Comparison of ENCODE assay signal across 14 mouse cellular contexts in genomic region chr11:75870386-75870785, GRCm38 (mm10).
DNase-seq lines count a peak whose midpoint lies in the region; ATAC-seq and TF ChIP-seq lines count a peak whose summit lies in the region.
"Had no signal": no experiment of that assay in that cellular context is flagged by ENCODE, and none has a peak within 500 bp of the region (broad histone marks: within the 10 kb centered on the region; RNA-seq: fewer than 3 reads in every experiment).

No protein-coding gene starts in this region.

- H3K27me3 ChIP-seq in midbrain, embryonic 10.5 days (ENCODE audit: low read depth, poor library complexity, severe bottlenecking) = no peaks in the 10 kb centered on the region
- no peaks in the 10 kb centered on the region for H3K27me3 ChIP-seq in midbrain, embryonic 16.5 days (ENCODE audit: control insufficient read depth, insufficient read depth, low read depth, low read length)
- no peaks in the 10 kb centered on the region for H3K27me3 ChIP-seq in hindbrain, embryonic 14.5 days (ENCODE audit: control insufficient read depth, insufficient read depth, low read length)
- 0 out of 2 replicates have a peak, but pooled peaks cover 2% of the 10 kb centered on the region for H3K27me3 ChIP-seq in midbrain, postnatal 0 days (ENCODE audit: insufficient read depth, low read length)
- H3K27me3 ChIP-seq: kidney, embryonic 15.5 days had no signal

- no peak overlapping the region for H3K9ac ChIP-seq in midbrain, embryonic 16.5 days (ENCODE audit: low read depth, low read length)
- H3K9ac ChIP-seq in hindbrain, embryonic 14.5 days = no peak overlapping the region
- H3K9ac ChIP-seq in midbrain, postnatal 0 days (replicated peaks; ENCODE audit: low read length, poor library complexity, severe bottlenecking) = no peak overlapping the region
- H3K9ac ChIP-seq: kidney, embryonic 15.5 days; liver, postnatal 0 days had no signal

- no peak overlapping the region for H3K4me3 ChIP-seq in midbrain, embryonic 10.5 days
- no peak overlapping the region for H3K4me3 ChIP-seq in midbrain, embryonic 16.5 days (ENCODE audit: low read depth, low read length)
- H3K4me3 ChIP-seq in hindbrain, embryonic 14.5 days (replicated peaks; ENCODE audit: low read length) = no peak overlapping the region
- no peak overlapping the region for H3K4me3 ChIP-seq in midbrain, postnatal 0 days (ENCODE audit: low read depth, low read length)
- H3K4me3 ChIP-seq: kidney, embryonic 15.5 days had no signal

- 73% methylated on average over 5 of the region's 5 CpGs for WGBS in midbrain, embryonic 10.5 days
- WGBS in midbrain, embryonic 16.5 days = 44% methylated on average over 5 of the region's 5 CpGs
- 53% methylated on average over 5 of the region's 5 CpGs for WGBS in hindbrain, embryonic 14.5 days
- 62% methylated on average over 5 of the region's 5 CpGs for WGBS in midbrain, postnatal 0 days

- no peak for TF ChIP-seq CTCF in midbrain, postnatal 0 days (IDR thresholded peaks at IDR 0.05)

- no peaks in the 10 kb centered on the region for H3K36me3 ChIP-seq in midbrain, embryonic 10.5 days
- no peaks in the 10 kb centered on the region for H3K36me3 ChIP-seq in midbrain, embryonic 16.5 days (ENCODE audit: control insufficient read depth, insufficient read depth, low read length)
- H3K36me3 ChIP-seq in hindbrain, embryonic 14.5 days (replicated peaks; ENCODE audit: control insufficient read depth, insufficient read depth) = no peaks in the 10 kb centered on the region
- H3K36me3 ChIP-seq in midbrain, postnatal 0 days (ENCODE audit: insufficient read depth, low read length) = no peaks in the 10 kb centered on the region
- H3K36me3 ChIP-seq: kidney, embryonic 15.5 days had no signal

- H3K27ac ChIP-seq in midbrain, embryonic 10.5 days (replicated peaks) = peak overlapping the region; percentile 69
- no peak overlapping the region for H3K27ac ChIP-seq in midbrain, embryonic 16.5 days (ENCODE audit: low read length)
- H3K27ac ChIP-seq in hindbrain, embryonic 14.5 days = peak overlapping the region; percentile 28
- 0 out of 2 replicates have a peak overlapping the region, but pooled peaks have one; percentile 32 for H3K27ac ChIP-seq in midbrain, postnatal 0 days (ENCODE audit: low read depth, low read length)
- H3K27ac ChIP-seq: kidney, embryonic 15.5 days; macrophage; stomach, postnatal 0 days had no signal

- peaks cover 30% of the 10 kb centered on the region for H3K4me1 ChIP-seq in midbrain, embryonic 10.5 days
- H3K4me1 ChIP-seq in midbrain, embryonic 16.5 days (ENCODE audit: control insufficient read depth, insufficient read depth, low read length) = peaks cover 13% of the 10 kb centered on the region; the same call in 1 of the 2 replicates
- peaks cover 25% of the 10 kb centered on the region for H3K4me1 ChIP-seq in hindbrain, embryonic 14.5 days (replicated peaks; ENCODE audit: control insufficient read depth, insufficient read depth, low read length)
- H3K4me1 ChIP-seq in midbrain, postnatal 0 days (ENCODE audit: insufficient read depth, low read length) = peaks cover 6% of the 10 kb centered on the region; the same call in 1 of the 2 replicates

- no peak for ATAC-seq in midbrain, embryonic 16.5 days
- no peak for ATAC-seq in hindbrain, embryonic 14.5 days (ENCODE audit: low FRiP score)
- no peak for ATAC-seq in midbrain, postnatal 0 days (ENCODE audit: low FRiP score)
- ATAC-seq: CD4-positive, CD25-positive, alpha-beta regulatory T cell, adult 4 months; liver, postnatal 0 days had no signal

- no peaks in the 10 kb centered on the region for H3K9me3 ChIP-seq in midbrain, embryonic 10.5 days (replicated peaks)
- H3K9me3 ChIP-seq in midbrain, embryonic 16.5 days (replicated peaks; ENCODE audit: control insufficient read depth, low read length, poor library complexity, severe bottlenecking) = no peaks in the 10 kb centered on the region
- no peaks in the 10 kb centered on the region for H3K9me3 ChIP-seq in hindbrain, embryonic 14.5 days (ENCODE audit: control insufficient read depth, low read length)
- no peaks in the 10 kb centered on the region for H3K9me3 ChIP-seq in midbrain, postnatal 0 days (ENCODE audit: low read length)
- H3K9me3 ChIP-seq: kidney, embryonic 15.5 days had no signal

- no peak overlapping the region for H3K4me2 ChIP-seq in midbrain, embryonic 16.5 days (ENCODE audit: low read length)
- H3K4me2 ChIP-seq in hindbrain, embryonic 14.5 days (replicated peaks) = no peak overlapping the region
- no peak overlapping the region for H3K4me2 ChIP-seq in midbrain, postnatal 0 days (ENCODE audit: low read depth, low read length, poor library complexity, severe bottlenecking)
- H3K4me2 ChIP-seq: kidney, embryonic 15.5 days had no signal

- no peak for DNase-seq in midbrain, embryonic 10.5 days (ENCODE audit: low spot score)
- peak; percentile 38 to 57 for DNase-seq in cerebellum, postnatal 36 days
- DNase-seq in hindbrain, embryonic 14.5 days (ENCODE audit: low spot score) = no peak
- DNase-seq in midbrain, postnatal 0 days (ENCODE audit: low spot score) = no peak
- no peak for DNase-seq in lung, adult 18-20 months
- no peak for DNase-seq in adrenal gland, postnatal 4 days (ENCODE audit: low spot score in 2 of 2)
- DNase-seq: adrenal gland, postnatal 10 days; liver, postnatal 0 days; thymus, postnatal 14 days had no signal

Comparison
In these comparisons a context has a peak if more than half of its experiments do, and no peak if none do; other contexts are left out.
1. DNase-seq: peak in cerebellum, postnatal 36 days (2 of 2); none in midbrain, embryonic 10.5 days (single experiment), hindbrain, embryonic 14.5 days (single experiment), midbrain, postnatal 0 days (single experiment), lung, adult 18-20 months (0 of 2) and adrenal gland, postnatal 4 days (0 of 2).